Mouse (Mus musculus) fat pad, adult 2 months (tissue): ENCODE results near the gene Car9.

Experiments used
- DNase-seq: peaks from one replicate; pipeline ENCODE4 v3.0.0-alpha.2; 2011; ENCODE audit warnings: low read depth, low spot score; ENCODE audit errors: extremely low read depth

Car9 gene

GRCm38 (mm10) chr4:43493186-43493845 is 13.4 kb upstream of the Car9 start:
- DNase-seq = no peak

- DNase-seq = no peak
These were observed 12.9 kb upstream of the Car9 start for GRCm38 (mm10) chr4:43493846-43494240.

GRCm38 (mm10) chr4:43496587-43496986 is 10.2 kb upstream of the Car9 start:
- DNase-seq = no peak

- no peak for DNase-seq
These were observed 9.4 kb upstream of the Car9 start for GRCm38 (mm10) chr4:43497405-43497804.

GRCm38 (mm10) chr4:43497946-43498345 is 8.8 kb upstream of the Car9 start:
- no peak for DNase-seq

GRCm38 (mm10) chr4:43498983-43499382 is 7.8 kb upstream of the Car9 start:
- DNase-seq = no peak

GRCm38 (mm10) chr4:43499407-43500333 is 7.1 kb upstream of the Car9 start, which contains the start of gene Arhgef39:
Gene Arhgef39, minus strand, starts transcription at chr4:43499695.
- DNase-seq = no peak

- DNase-seq = no peak
These were observed 3.7 kb upstream of the Car9 start for GRCm38 (mm10) chr4:43503041-43503440.

GRCm38 (mm10) chr4:43503506-43503905 is 3.3 kb upstream of the Car9 start:
- DNase-seq = no peak

GRCm38 (mm10) chr4:43504269-43504668 is 2.5 kb upstream of the Car9 start:
- no peak for DNase-seq

GRCm38 (mm10) chr4:43506074-43506473 is 692 bp upstream of the Car9 start:
- no peak for DNase-seq

GRCm38 (mm10) chr4:43507938-43508665 is 1.3 kb downstream of the Car9 start:
- DNase-seq = no peak

GRCm38 (mm10) chr4:43508666-43508997 is 1.9 kb downstream of the Car9 start:
- no peak for DNase-seq

- no peak for DNase-seq
These were observed 2.3 kb downstream of the Car9 start for GRCm38 (mm10) chr4:43509109-43509508.

GRCm38 (mm10) chr4:43511675-43512454 is 5.1 kb downstream of the Car9 start:
- DNase-seq = no peak

GRCm38 (mm10) chr4:43512653-43513052 is 5.9 kb downstream of the Car9 start:
- no peak for DNase-seq

- DNase-seq = no peak
These were observed 6.5 kb downstream of the Car9 start for GRCm38 (mm10) chr4:43513300-43513699.

GRCm38 (mm10) chr4:43513791-43514190 is 7.0 kb downstream of the Car9 start:
- DNase-seq = no peak

GRCm38 (mm10) chr4:43515764-43516708 is 9.3 kb downstream of the Car9 start:
- DNase-seq = no peak

GRCm38 (mm10) chr4:43519551-43519950 is 12.8 kb downstream of the Car9 start:
- DNase-seq = no peak
